Mouse (Mus musculus) CD4-positive, CD25-positive, alpha-beta regulatory T cell, adult 9 weeks (primary cell): ENCODE data around the gene Hira. TPM values are rescaled to one million over a fixed set of nuclear protein-coding genes. Genes with fewer than 3 reads are reported as not detected.

ENCODE experiments used
- polyA plus RNA-seq: library from polyadenylated mRNA; unstranded; fragments of 100-300 nt; shearing (Covaris generic); gene quantifications from one replicate; pipeline ENCODE4 v1.2.1, GENCODE M21; 2017

The Hira gene
- polyA plus RNA-seq, result 8.0 TPM

GRCm38 (mm10) chr16:18876442-18877308, at the start of gene Hira, which contains the start of gene Mrpl40:
Gene Hira, plus strand, starts transcription at chr16:18877037.
Gene Mrpl40, minus strand, starts transcription at chr16:18876862.

GRCm38 (mm10) chr16:18836468-18837208, 40.2 kb upstream of the Hira start, which contains the start of the genes 2510002D24Rik and Gm28539:
Gene 2510002D24Rik, plus strand, starts transcription at chr16:18836578.
Gene Gm28539, plus strand, starts transcription at chr16:18836584.

Other genes starting within 250 kb of the Hira start
- gene Sept5, start 247.1 kb upstream of the Hira start, polyA plus RNA-seq, result 0.33 TPM
- not detected for gene Cldn5, start 100.2 kb upstream of the Hira start, polyA plus RNA-seq
- gene Ufd1, start 65.3 kb upstream of the Hira start, polyA plus RNA-seq, result 158 TPM
- gene Cdc45, start 65.0 kb upstream of the Hira start, polyA plus RNA-seq, result 7.2 TPM
- gene 2510002D24Rik, start 40.5 kb upstream of the Hira start, polyA plus RNA-seq, result 74.0 TPM
- gene Gm28539, start 40.5 kb upstream of the Hira start, polyA plus RNA-seq, result not detected
- 104 TPM for gene Mrpl40, start 175 bp upstream of the Hira start, polyA plus RNA-seq